Mouse (Mus musculus): Measurements from ENCODE around the gene Ush2a. TPM values are rescaled to one million over a fixed set of nuclear protein-coding genes. Genes with fewer than 3 reads are reported as not detected.

Ush2a gene
- polyA plus RNA-seq, 1 experiment from 2014 or later = 0.03 TPM

DNA sequence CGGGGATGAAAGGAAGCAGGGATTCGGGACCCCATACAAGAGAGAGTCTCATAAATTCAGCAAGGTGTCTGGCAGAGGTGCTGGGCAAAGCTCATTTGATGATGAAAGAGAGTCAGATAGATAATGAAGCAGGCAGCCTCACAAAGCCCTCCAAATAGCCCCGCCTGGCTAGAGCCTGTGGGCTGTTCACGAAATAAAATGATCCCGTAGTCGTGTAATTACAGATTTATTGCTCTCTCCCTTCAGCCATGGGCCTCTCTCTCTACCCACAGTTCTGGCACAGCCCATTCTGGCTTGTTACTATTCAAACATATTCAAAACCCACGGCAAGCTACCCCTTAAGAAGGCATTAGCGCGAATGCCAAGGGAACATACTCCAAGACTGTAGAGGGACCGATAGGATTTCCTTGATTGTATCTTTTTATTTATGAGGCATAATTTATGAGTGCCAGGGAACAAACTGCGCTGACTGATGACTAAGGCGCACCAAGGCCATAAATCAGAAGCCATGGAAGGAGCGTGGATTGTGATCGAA, 675.5 kb downstream of the Ush2a start:
- H3K9me3 ChIP-seq (replicated peaks; ENCODE audit: control insufficient read depth, low read length) = no peaks in the 10 kb centered on the region
- H3K36me3 ChIP-seq (ENCODE audit: control insufficient read depth, insufficient read depth) = no peaks in the 10 kb centered on the region
- H3K27ac ChIP-seq (ENCODE audit: low read length) = no peak overlapping the region
- no peak overlapping the region for H3K9ac ChIP-seq (ENCODE audit: low read length)
- no peak for ATAC-seq (replicated peaks; ENCODE audit: extremely low read depth, insufficient read depth, low FRiP score)
- H3K27me3 ChIP-seq (ENCODE audit: control insufficient read depth, insufficient read depth, low read length) = no peaks in the 10 kb centered on the region
- no peaks in the 10 kb centered on the region for H3K4me1 ChIP-seq (ENCODE audit: control insufficient read depth, insufficient read depth, low read length)
- no peak overlapping the region for H3K4me3 ChIP-seq (ENCODE audit: low read length)
- 89% methylated on average over 14 of the region's 14 CpGs for WGBS
- no peak overlapping the region for H3K4me2 ChIP-seq (ENCODE audit: low read depth, low read length)

GRCm38 (mm10) chr1:188945326-188945725, 683.5 kb downstream of the Ush2a start:
- 22% methylated on average over 8 of the region's 8 CpGs for WGBS
- ATAC-seq (replicated peaks; ENCODE audit: extremely low read depth, insufficient read depth, low FRiP score) = no peak
- H3K4me2 ChIP-seq (ENCODE audit: low read depth, low read length) = no peak overlapping the region

DNA sequence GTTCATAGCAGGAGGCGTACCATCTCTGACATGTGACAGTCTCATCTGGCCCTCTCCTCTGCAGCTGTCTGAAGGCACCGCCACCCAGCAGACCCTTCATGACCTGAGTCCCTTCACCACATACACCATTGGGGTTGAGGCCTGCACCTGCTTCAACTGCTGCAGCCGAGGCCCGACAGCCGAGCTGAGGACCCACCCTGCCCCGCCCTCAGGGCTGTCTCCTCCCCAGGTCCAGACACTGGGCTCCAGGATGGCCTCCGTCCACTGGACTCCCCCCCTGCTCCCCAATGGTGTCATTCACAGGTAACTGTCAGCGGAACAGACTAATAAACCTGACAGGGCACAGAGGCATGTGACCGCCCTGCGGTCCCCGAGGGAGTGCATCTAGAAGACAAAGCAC, 685.0 kb downstream of the Ush2a start:
- no peak overlapping the region for H3K4me2 ChIP-seq (ENCODE audit: low read depth, low read length)
- H3K27me3 ChIP-seq (ENCODE audit: control insufficient read depth, insufficient read depth, low read length) = no peaks in the 10 kb centered on the region
- H3K9me3 ChIP-seq (replicated peaks; ENCODE audit: control insufficient read depth, low read length) = no peaks in the 10 kb centered on the region
- no peak overlapping the region for H3K9ac ChIP-seq (ENCODE audit: low read length)
- H3K4me3 ChIP-seq (ENCODE audit: low read length) = no peak overlapping the region
- H3K36me3 ChIP-seq (ENCODE audit: control insufficient read depth, insufficient read depth) = no peaks in the 10 kb centered on the region
- H3K27ac ChIP-seq (ENCODE audit: low read length) = no peak overlapping the region
- no peaks in the 10 kb centered on the region for H3K4me1 ChIP-seq (ENCODE audit: control insufficient read depth, insufficient read depth, low read length)
- 89% methylated on average over 11 of the region's 11 CpGs for WGBS
- ATAC-seq (replicated peaks; ENCODE audit: extremely low read depth, insufficient read depth, low FRiP score) = no peak

More at GRCm38 (mm10) chr1:188945326-188945725, 683.5 kb downstream of the Ush2a start:
- no peaks in the 10 kb centered on the region for H3K27me3 ChIP-seq (ENCODE audit: control insufficient read depth, insufficient read depth, low read length)
- H3K27ac ChIP-seq (ENCODE audit: low read length) = no peak overlapping the region
- H3K9me3 ChIP-seq (replicated peaks; ENCODE audit: control insufficient read depth, low read length) = no peaks in the 10 kb centered on the region
- no peak overlapping the region for H3K4me3 ChIP-seq (ENCODE audit: low read length)
- H3K36me3 ChIP-seq (ENCODE audit: control insufficient read depth, insufficient read depth) = no peaks in the 10 kb centered on the region
- H3K4me1 ChIP-seq (ENCODE audit: control insufficient read depth, insufficient read depth, low read length) = no peaks in the 10 kb centered on the region
- H3K9ac ChIP-seq (ENCODE audit: low read length) = no peak overlapping the region

DNA sequence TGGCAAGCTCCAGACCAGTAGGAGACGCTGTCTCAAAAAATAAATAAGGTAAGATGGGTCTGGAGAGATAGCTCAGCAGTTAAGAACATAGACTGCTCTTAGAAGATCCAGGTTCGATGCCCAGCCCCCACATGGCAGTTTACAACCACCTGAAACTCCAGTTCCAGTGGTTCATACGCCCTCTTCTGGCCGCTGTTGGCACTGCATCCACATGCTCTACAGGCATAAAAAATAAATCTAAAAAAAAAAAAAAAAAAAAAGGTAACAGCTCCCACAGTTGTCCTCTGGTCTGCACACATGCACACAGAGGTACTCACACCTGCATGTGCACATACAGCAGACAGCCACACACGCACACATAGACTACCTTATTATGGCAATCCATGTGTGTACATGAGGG, 686.0 kb downstream of the Ush2a start:
- Histone ChIP-seq H3K9me3 (replicated peaks; ENCODE audit: control insufficient read depth, low read length) (no peaks in the 10 kb centered on the region), H3K4me2 (ENCODE audit: low read depth, low read length) (no peak overlapping the region), H3K27ac (ENCODE audit: low read length) (no peak overlapping the region), H3K36me3 (ENCODE audit: control insufficient read depth, insufficient read depth) (no peaks in the 10 kb centered on the region), H3K9ac (ENCODE audit: low read length) (no peak overlapping the region), H3K27me3 (ENCODE audit: control insufficient read depth, insufficient read depth, low read length) (no peaks in the 10 kb centered on the region), H3K4me3 (ENCODE audit: low read length) (no peak overlapping the region), H3K4me1 (ENCODE audit: control insufficient read depth, insufficient read depth, low read length) (no peaks in the 10 kb centered on the region)
- WGBS = 53% methylated on average over 5 of the region's 5 CpGs
- no peak for ATAC-seq (replicated peaks; ENCODE audit: extremely low read depth, insufficient read depth, low FRiP score)

DNA sequence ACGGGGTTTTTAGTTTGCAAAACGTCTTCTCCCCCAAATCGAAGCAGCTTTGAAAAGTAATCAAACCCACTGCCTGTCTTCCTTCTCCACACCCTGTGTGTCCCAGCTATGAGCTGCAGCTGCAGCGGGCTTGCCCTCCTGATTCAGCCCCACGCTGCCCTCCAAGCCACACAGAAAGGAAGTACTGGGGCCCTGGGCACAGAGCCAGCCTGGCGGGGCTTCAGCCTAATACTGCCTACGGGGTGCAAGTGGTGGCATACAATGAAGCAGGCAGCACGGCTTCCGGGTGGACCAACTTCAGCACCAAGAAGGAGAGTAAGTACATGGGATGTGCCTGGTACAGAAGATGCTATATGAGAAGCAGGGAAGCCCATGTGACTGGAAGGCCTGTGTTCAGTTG, 686.5 kb downstream of the Ush2a start:
- no peak overlapping the region for H3K27ac ChIP-seq (ENCODE audit: low read length)
- H3K36me3 ChIP-seq (ENCODE audit: control insufficient read depth, insufficient read depth) = no peaks in the 10 kb centered on the region
- 64% methylated on average over 9 of the region's 9 CpGs for WGBS

GRCm38 (mm10) chr1:188951091-188951490, 689.3 kb downstream of the Ush2a start:
- H3K4me2 ChIP-seq (ENCODE audit: low read depth, low read length) = no peak overlapping the region
- no peak overlapping the region for H3K4me3 ChIP-seq (ENCODE audit: low read length)
- H3K4me1 ChIP-seq (ENCODE audit: control insufficient read depth, insufficient read depth, low read length) = no peaks in the 10 kb centered on the region
- H3K27me3 ChIP-seq (ENCODE audit: control insufficient read depth, insufficient read depth, low read length) = no peaks in the 10 kb centered on the region
- H3K36me3 ChIP-seq (ENCODE audit: control insufficient read depth, insufficient read depth) = no peaks in the 10 kb centered on the region
- no peak overlapping the region for H3K27ac ChIP-seq (ENCODE audit: low read length)
- ATAC-seq (replicated peaks; ENCODE audit: extremely low read depth, insufficient read depth, low FRiP score) = no peak
- H3K9me3 ChIP-seq (replicated peaks; ENCODE audit: control insufficient read depth, low read length) = no peaks in the 10 kb centered on the region
- H3K9ac ChIP-seq (ENCODE audit: low read length) = no peak overlapping the region
- 82% methylated on average over 6 of the region's 6 CpGs for WGBS

More for the DNA sequence above, 686.5 kb downstream of the Ush2a start:
- no peaks in the 10 kb centered on the region for H3K4me1 ChIP-seq (ENCODE audit: control insufficient read depth, insufficient read depth, low read length)
- no peak for ATAC-seq (replicated peaks; ENCODE audit: extremely low read depth, insufficient read depth, low FRiP score)
- H3K4me3 ChIP-seq (ENCODE audit: low read length) = no peak overlapping the region
- H3K27me3 ChIP-seq (ENCODE audit: control insufficient read depth, insufficient read depth, low read length) = no peaks in the 10 kb centered on the region
- H3K9me3 ChIP-seq (replicated peaks; ENCODE audit: control insufficient read depth, low read length) = no peaks in the 10 kb centered on the region
- H3K4me2 ChIP-seq (ENCODE audit: low read depth, low read length) = no peak overlapping the region
- H3K9ac ChIP-seq (ENCODE audit: low read length) = no peak overlapping the region

GRCm38 (mm10) chr1:188952501-188952900, 690.7 kb downstream of the Ush2a start:
- H3K27me3 ChIP-seq (ENCODE audit: control insufficient read depth, insufficient read depth, low read length) = no peaks in the 10 kb centered on the region
- WGBS = 89% methylated on average over 4 of the region's 4 CpGs

GRCm38 (mm10) chr1:188973078-188973477, 711.3 kb downstream of the Ush2a start:
- peaks cover 63% of the 10 kb centered on the region for H3K36me3 ChIP-seq (ENCODE audit: control insufficient read depth, insufficient read depth)
- no peak overlapping the region for H3K4me3 ChIP-seq (ENCODE audit: low read length)
- no peak for ATAC-seq (replicated peaks; ENCODE audit: extremely low read depth, insufficient read depth, low FRiP score)
- no peak overlapping the region for H3K27ac ChIP-seq (ENCODE audit: low read length)
- no peaks in the 10 kb centered on the region for H3K27me3 ChIP-seq (ENCODE audit: control insufficient read depth, insufficient read depth, low read length)
- H3K9ac ChIP-seq (ENCODE audit: low read length) = no peak overlapping the region
- no peaks in the 10 kb centered on the region for H3K9me3 ChIP-seq (replicated peaks; ENCODE audit: control insufficient read depth, low read length)
- H3K4me1 ChIP-seq (ENCODE audit: control insufficient read depth, insufficient read depth, low read length) = no peaks in the 10 kb centered on the region
- WGBS = 86% methylated on average over 6 of the region's 6 CpGs
- H3K4me2 ChIP-seq (ENCODE audit: low read depth, low read length) = no peak overlapping the region

More at GRCm38 (mm10) chr1:188952501-188952900, 690.7 kb downstream of the Ush2a start:
- Histone ChIP-seq H3K4me3 (ENCODE audit: low read length) (no peak overlapping the region), H3K4me1 (ENCODE audit: control insufficient read depth, insufficient read depth, low read length) (no peaks in the 10 kb centered on the region), H3K27ac (ENCODE audit: low read length) (no peak overlapping the region), H3K4me2 (ENCODE audit: low read depth, low read length) (no peak overlapping the region), H3K9me3 (replicated peaks; ENCODE audit: control insufficient read depth, low read length) (no peaks in the 10 kb centered on the region), H3K9ac (ENCODE audit: low read length) (no peak overlapping the region), H3K36me3 (ENCODE audit: control insufficient read depth, insufficient read depth) (no peaks in the 10 kb centered on the region)
- no peak for ATAC-seq (replicated peaks; ENCODE audit: extremely low read depth, insufficient read depth, low FRiP score)

GRCm38 (mm10) chr1:188973926-188974325, 712.1 kb downstream of the Ush2a start:
- no peak for ATAC-seq (replicated peaks; ENCODE audit: extremely low read depth, insufficient read depth, low FRiP score)
- Histone ChIP-seq H3K4me3 (ENCODE audit: low read length) (no peak overlapping the region), H3K4me2 (ENCODE audit: low read depth, low read length) (no peak overlapping the region), H3K4me1 (ENCODE audit: control insufficient read depth, insufficient read depth, low read length) (no peaks in the 10 kb centered on the region), H3K27me3 (ENCODE audit: control insufficient read depth, insufficient read depth, low read length) (no peaks in the 10 kb centered on the region), H3K36me3 (ENCODE audit: control insufficient read depth, insufficient read depth) (peaks cover 63% of the 10 kb centered on the region), H3K9ac (ENCODE audit: low read length) (no peak overlapping the region), H3K27ac (ENCODE audit: low read length) (no peak overlapping the region), H3K9me3 (replicated peaks; ENCODE audit: control insufficient read depth, low read length) (no peaks in the 10 kb centered on the region)
- WGBS = 92% methylated on average over 16 of the region's 16 CpGs

All from heart, embryonic 16.5 days (tissue).